Mouse (Mus musculus): ENCODE measurements around the gene Nmnat2. TPM values are rescaled to one million over a fixed set of nuclear protein-coding genes. Genes with fewer than 3 reads are reported as not detected.
A peak's percentile ranks its signal among the peaks of the same experiment; 100 is the strongest.

Gene Nmnat2
- polyA plus RNA-seq, 1 experiment from 2014 or later: 1.3 TPM

- Histone ChIP-seq H3K9me3 (no peaks in the 10 kb centered on the region), H3K4me2 (no peak overlapping the region), H3K9ac (no peak overlapping the region), H3K4me1 (no peaks in the 10 kb centered on the region; the same call in 1 of the 2 replicates), H3K27ac (no peak overlapping the region), H3K4me3 (no peak overlapping the region), H3K27me3 (0 out of 2 replicates have a peak, but pooled peaks cover 2% of the 10 kb centered on the region), H3K36me3 (no peaks in the 10 kb centered on the region)
- 71% methylated on average over 2 of the region's 2 CpGs for WGBS
- ATAC-seq (ENCODE audit: insufficient number of reproducible peaks, insufficient read depth, low FRiP score, low TSS enrichment, low read depth): no peak
Measured at GRCm38 (mm10) chr1:153042318-153042717, 87.5 kb downstream of the Nmnat2 start.

GRCm38 (mm10) chr1:153043332-153043731 lies 88.5 kb downstream of the Nmnat2 start:
- WGBS: 60% methylated on average over 6 of the region's 6 CpGs
- 0 out of 2 replicates have a peak, but pooled peaks cover 2% of the 10 kb centered on the region for H3K27me3 ChIP-seq

GRCm38 (mm10) chr1:153045368-153045767 lies 90.6 kb downstream of the Nmnat2 start:
- no peak overlapping the region for H3K4me2 ChIP-seq
- no peaks in the 10 kb centered on the region for H3K9me3 ChIP-seq
- whole genome bisulfite sequencing: 75% methylated on average over 11 of the region's 11 CpGs
- no peaks in the 10 kb centered on the region for H3K36me3 ChIP-seq
- H3K27me3 ChIP-seq: 0 out of 2 replicates have a peak, but pooled peaks cover 2% of the 10 kb centered on the region
- no peak overlapping the region for H3K27ac ChIP-seq
- H3K9ac ChIP-seq: no peak overlapping the region
- H3K4me1 ChIP-seq: peaks cover 17% of the 10 kb centered on the region
- ATAC-seq (ENCODE audit: insufficient number of reproducible peaks, insufficient read depth, low FRiP score, low TSS enrichment, low read depth): no peak
- no peak overlapping the region for H3K4me3 ChIP-seq

More at GRCm38 (mm10) chr1:153043332-153043731, 88.5 kb downstream of the Nmnat2 start:
- Histone ChIP-seq H3K27ac (no peak overlapping the region), H3K4me3 (no peak overlapping the region), H3K4me1 (peaks cover 5% of the 10 kb centered on the region; the same call in 1 of the 2 replicates), H3K4me2 (no peak overlapping the region), H3K9ac (no peak overlapping the region), H3K9me3 (no peaks in the 10 kb centered on the region), H3K36me3 (no peaks in the 10 kb centered on the region)
- no peak for ATAC-seq (ENCODE audit: insufficient number of reproducible peaks, insufficient read depth, low FRiP score, low TSS enrichment, low read depth)

- H3K27me3 ChIP-seq: 0 out of 2 replicates have a peak, but pooled peaks cover 2% of the 10 kb centered on the region
- H3K9me3 ChIP-seq: no peaks in the 10 kb centered on the region
- 0 out of 2 replicates have a peak, but pooled peaks have one; percentile 57 for ATAC-seq (ENCODE audit: insufficient number of reproducible peaks, insufficient read depth, low FRiP score, low TSS enrichment, low read depth)
- peaks cover 27% of the 10 kb centered on the region for H3K4me1 ChIP-seq
- H3K4me2 ChIP-seq: no peak overlapping the region
- 27% methylated on average over 14 of the region's 14 CpGs for WGBS
- H3K27ac ChIP-seq: no peak overlapping the region
- no peaks in the 10 kb centered on the region for H3K36me3 ChIP-seq
- H3K9ac ChIP-seq: no peak overlapping the region
- H3K4me3 ChIP-seq: no peak overlapping the region
Measured at GRCm38 (mm10) chr1:153048147-153048878, 93.5 kb downstream of the Nmnat2 start.

- H3K4me1 ChIP-seq: peaks cover 36% of the 10 kb centered on the region
- 66% methylated on average over 2 of the region's 2 CpGs for WGBS
- no peak for ATAC-seq (ENCODE audit: insufficient number of reproducible peaks, insufficient read depth, low FRiP score, low TSS enrichment, low read depth)
- no peak overlapping the region for H3K4me2 ChIP-seq
- H3K9me3 ChIP-seq: no peaks in the 10 kb centered on the region
- no peak overlapping the region for H3K9ac ChIP-seq
- 0 out of 2 replicates have a peak, but pooled peaks cover 2% of the 10 kb centered on the region for H3K27me3 ChIP-seq
- H3K36me3 ChIP-seq: no peaks in the 10 kb centered on the region
- no peak overlapping the region for H3K27ac ChIP-seq
- H3K4me3 ChIP-seq: no peak overlapping the region
Measured at GRCm38 (mm10) chr1:153049451-153049850, 94.7 kb downstream of the Nmnat2 start.

- 81% methylated on average over 5 of the region's 5 CpGs for WGBS
- H3K27me3 ChIP-seq: 0 out of 2 replicates have a peak, but pooled peaks cover under 1% of the 10 kb centered on the region
- peaks cover 43% of the 10 kb centered on the region for H3K4me1 ChIP-seq
- no peak overlapping the region for H3K4me3 ChIP-seq
- no peaks in the 10 kb centered on the region for H3K9me3 ChIP-seq
- H3K9ac ChIP-seq: no peak overlapping the region
- ATAC-seq (ENCODE audit: insufficient number of reproducible peaks, insufficient read depth, low FRiP score, low TSS enrichment, low read depth): no peak
- H3K4me2 ChIP-seq: no peak overlapping the region
- no peak overlapping the region for H3K27ac ChIP-seq
- no peaks in the 10 kb centered on the region for H3K36me3 ChIP-seq
Measured at GRCm38 (mm10) chr1:153051474-153051873, 96.7 kb downstream of the Nmnat2 start.

GRCm38 (mm10) chr1:153053619-153054018 lies 98.8 kb downstream of the Nmnat2 start:
- H3K4me3 ChIP-seq: no peak overlapping the region
- H3K9me3 ChIP-seq: no peaks in the 10 kb centered on the region
- H3K27me3 ChIP-seq: no peaks in the 10 kb centered on the region
- H3K36me3 ChIP-seq: no peaks in the 10 kb centered on the region
- no peak overlapping the region for H3K9ac ChIP-seq
- H3K4me2 ChIP-seq: peak overlapping the region; percentile 18; the same call in 1 of the 2 replicates
- no peak overlapping the region for H3K27ac ChIP-seq
- WGBS: 6% methylated on average over 7 of the region's 7 CpGs
- ATAC-seq (ENCODE audit: insufficient number of reproducible peaks, insufficient read depth, low FRiP score, low TSS enrichment, low read depth): no peak
- H3K4me1 ChIP-seq: peaks cover 35% of the 10 kb centered on the region

GRCm38 (mm10) chr1:153054112-153054821 lies 99.5 kb downstream of the Nmnat2 start:
- H3K27me3 ChIP-seq: no peaks in the 10 kb centered on the region
- no peak for ATAC-seq (ENCODE audit: insufficient number of reproducible peaks, insufficient read depth, low FRiP score, low TSS enrichment, low read depth)
- no peaks in the 10 kb centered on the region for H3K9me3 ChIP-seq
- WGBS: 14% methylated on average over 11 of the region's 11 CpGs
- H3K4me2 ChIP-seq: peak overlapping the region; percentile 24
- no peak overlapping the region for H3K4me3 ChIP-seq
- H3K27ac ChIP-seq: peak overlapping the region; percentile 23; the same call in 1 of the 2 replicates
- H3K4me1 ChIP-seq: peaks cover 35% of the 10 kb centered on the region
- no peaks in the 10 kb centered on the region for H3K36me3 ChIP-seq
- no peak overlapping the region for H3K9ac ChIP-seq

GRCm38 (mm10) chr1:153058290-153058689 lies 103.5 kb downstream of the Nmnat2 start:
- no peaks in the 10 kb centered on the region for H3K27me3 ChIP-seq
- no peak overlapping the region for H3K9ac ChIP-seq
- H3K27ac ChIP-seq: no peak overlapping the region
- H3K4me3 ChIP-seq: no peak overlapping the region
- 74% methylated on average over 7 of the region's 7 CpGs for WGBS
- no peak overlapping the region for H3K4me2 ChIP-seq
- H3K4me1 ChIP-seq: peaks cover 17% of the 10 kb centered on the region
- no peaks in the 10 kb centered on the region for H3K9me3 ChIP-seq
- no peaks in the 10 kb centered on the region for H3K36me3 ChIP-seq
- no peak for ATAC-seq (ENCODE audit: insufficient number of reproducible peaks, insufficient read depth, low FRiP score, low TSS enrichment, low read depth)

GRCm38 (mm10) chr1:153059626-153060025 lies 104.8 kb downstream of the Nmnat2 start:
- Histone ChIP-seq H3K27me3 (no peaks in the 10 kb centered on the region), H3K9ac (no peak overlapping the region), H3K9me3 (no peaks in the 10 kb centered on the region), H3K27ac (no peak overlapping the region), H3K36me3 (no peaks in the 10 kb centered on the region), H3K4me1 (peaks cover 5% of the 10 kb centered on the region), H3K4me2 (no peak overlapping the region), H3K4me3 (no peak overlapping the region)
- 91% methylated on average over 9 of the region's 9 CpGs for WGBS
- no peak for ATAC-seq (ENCODE audit: insufficient number of reproducible peaks, insufficient read depth, low FRiP score, low TSS enrichment, low read depth)

GRCm38 (mm10) chr1:153062547-153062946 lies 107.8 kb downstream of the Nmnat2 start:
- Histone ChIP-seq H3K27ac (no peak overlapping the region), H3K27me3 (no peaks in the 10 kb centered on the region), H3K36me3 (no peaks in the 10 kb centered on the region), H3K9ac (0 out of 2 replicates have a peak overlapping the region, but pooled peaks have one; percentile 21), H3K4me2 (no peak overlapping the region), H3K4me3 (no peak overlapping the region), H3K9me3 (no peaks in the 10 kb centered on the region), H3K4me1 (peaks cover 9% of the 10 kb centered on the region)
- WGBS: 61% methylated on average over 7 of the region's 7 CpGs
- ATAC-seq (ENCODE audit: insufficient number of reproducible peaks, insufficient read depth, low FRiP score, low TSS enrichment, low read depth): no peak
